Mouse (Mus musculus) embryonic facial prominence, embryonic 15.5 days (tissue): Measurements from ENCODE around the gene Duoxa1. TPM values are rescaled to one million over a fixed set of nuclear protein-coding genes. Genes with fewer than 3 reads are reported as not detected.

Experiments used
- ATAC-seq: fragments of 200-750 bp; cut with Nextera tagmentation; 2 replicates; pipeline ENCODE4 v1.8.0; 2017; ENCODE audit warnings: low read depth, moderate TSS enrichment; ENCODE audit not compliant: insufficient number of reproducible peaks, low FRiP score, low TSS enrichment
- H3K27ac ChIP-seq: fragments of 300-500 bp; sonication (generic); replicated peaks from 2 replicates; pipeline ENCODE4 v1.5.1; 2015; ENCODE audit warnings: mild to moderate bottlenecking, inconsistent platforms
- H3K27me3 ChIP-seq: fragments of 300-500 bp; sonication (generic); 2 replicates; pipeline ENCODE4 v1.6.1; 2015; ENCODE audit warnings: inconsistent platforms
- H3K36me3 ChIP-seq: fragments of 300-500 bp; sonication (generic); 2 replicates; pipeline ENCODE4 v1.6.1; 2015; ENCODE audit warnings: mild to moderate bottlenecking, inconsistent platforms
- H3K4me1 ChIP-seq: fragments of 300-500 bp; sonication (generic); 2 replicates; pipeline ENCODE4 v1.6.1; 2015; ENCODE audit warnings: inconsistent platforms
- H3K4me2 ChIP-seq: fragments of 300-500 bp; sonication (generic); replicated peaks from 2 replicates; pipeline ENCODE4 v1.6.1; 2015; ENCODE audit warnings: mild to moderate bottlenecking, inconsistent platforms
- H3K4me3 ChIP-seq: fragments of 300-500 bp; sonication (generic); replicated peaks from 2 replicates; pipeline ENCODE4 v1.5.1; 2015; ENCODE audit warnings: mild to moderate bottlenecking, inconsistent platforms
- H3K9ac ChIP-seq: fragments of 300-500 bp; sonication (generic); 2 replicates; pipeline ENCODE4 v1.6.1; 2015; ENCODE audit warnings: inconsistent platforms
- H3K9me3 ChIP-seq: fragments of 300-500 bp; sonication (generic); replicated peaks from 2 replicates; pipeline ENCODE4 v1.6.1; 2016; ENCODE audit warnings: inconsistent platforms
- WGBS: fragments of 180-500 bp; shearing (Covaris S2); methylation state at CpG from one replicate; pipeline ENCODE4 v1.1.7; 2015; 5-methylcytosine and 5-hydroxymethylcytosine counted together
- polyA plus RNA-seq: library from polyadenylated mRNA; unstranded; fragments of >200 nt; fragmentation: Nextera tagmentation; extraction: Ambion mirVana; gene quantifications from 2 replicates; pipeline ENCODE4 v1.2.1, GENCODE M21; 2015

Duoxa1 gene
- polyA plus RNA-seq, 1 experiment from 2014 or later, result 7.6 TPM

DNA sequence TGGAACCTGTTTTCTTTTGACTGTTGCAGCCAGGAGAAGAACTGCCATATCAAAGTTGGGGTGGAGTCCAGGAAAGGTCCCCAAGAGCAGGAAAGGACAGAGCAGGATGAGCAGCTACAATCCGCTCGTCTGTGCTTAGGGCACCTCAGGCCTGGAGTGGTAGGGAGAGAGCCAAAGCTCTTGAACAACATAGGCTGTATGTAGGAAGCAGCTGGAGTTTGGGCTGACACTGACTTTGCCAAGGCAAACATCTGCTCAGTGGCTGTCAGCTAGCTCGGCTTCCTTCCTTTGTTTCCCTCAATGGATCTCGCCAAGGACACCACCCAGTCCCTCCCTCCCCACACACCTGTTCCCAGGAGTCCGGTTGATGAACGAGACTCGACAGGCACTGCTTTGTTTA, 27.4 kb downstream of the Duoxa1 start:
- Histone ChIP-seq H3K27ac (no peak overlapping the region), H3K4me2 (no peak overlapping the region), H3K36me3 (no peaks in the 10 kb centered on the region), H3K9me3 (no peaks in the 10 kb centered on the region), H3K4me3 (no peak overlapping the region), H3K4me1 (no peaks in the 10 kb centered on the region), H3K27me3 (peaks cover 5% of the 10 kb centered on the region; the same call in 1 of the 2 replicates), H3K9ac (no peak overlapping the region)
- no peak; the same call in 1 of the 2 replicates for ATAC-seq
- 57% methylated on average over 7 of the region's 7 CpGs for WGBS

DNA sequence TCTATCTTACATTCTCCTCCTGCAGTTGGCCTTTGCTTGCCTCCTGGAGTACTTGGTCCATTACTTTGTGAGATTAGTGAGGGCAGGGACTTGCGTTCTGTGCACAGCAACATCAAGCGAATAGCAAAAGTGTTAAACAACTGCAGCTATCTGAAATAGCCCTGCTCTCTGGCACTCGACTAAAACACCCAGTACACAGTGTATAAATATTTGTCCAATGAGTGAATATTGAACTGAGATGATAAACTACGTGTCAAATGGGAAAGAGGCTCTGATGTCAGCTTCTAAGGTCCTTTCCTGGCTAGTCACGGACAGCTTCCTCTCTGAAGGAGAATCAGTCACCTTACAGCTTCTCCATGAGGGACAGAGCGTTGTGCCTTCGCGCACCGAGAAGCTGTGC, 29.4 kb downstream of the Duoxa1 start:
- H3K9me3 ChIP-seq, result no peaks in the 10 kb centered on the region
- WGBS, result 80% methylated on average over 9 of the region's 9 CpGs
- ATAC-seq, result no peak
- no peak overlapping the region for H3K9ac ChIP-seq
- no peak overlapping the region for H3K4me2 ChIP-seq
- no peaks in the 10 kb centered on the region for H3K4me1 ChIP-seq
- H3K4me3 ChIP-seq, result no peak overlapping the region
- H3K27ac ChIP-seq, result no peak overlapping the region
- no peaks in the 10 kb centered on the region for H3K36me3 ChIP-seq
- no peaks in the 10 kb centered on the region for H3K27me3 ChIP-seq

DNA sequence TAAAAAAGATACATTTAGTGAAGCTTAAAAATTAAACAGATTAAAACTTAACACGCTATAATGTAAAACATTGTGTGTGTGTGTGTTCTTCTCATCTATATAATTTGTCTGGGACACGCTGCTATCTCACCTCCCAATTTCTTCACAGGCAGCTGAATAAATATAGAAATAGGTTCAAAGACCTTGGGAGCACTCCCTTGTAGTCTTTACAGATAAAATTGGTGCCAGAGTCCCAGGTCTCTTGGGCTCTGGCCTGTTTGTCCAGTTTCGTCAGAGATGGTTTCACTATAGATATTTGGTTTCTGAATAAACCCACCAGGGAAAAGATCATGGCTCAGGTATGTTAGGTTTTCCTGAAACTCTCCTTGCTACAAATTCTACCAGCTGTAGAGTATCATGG, 34.8 kb downstream of the Duoxa1 start:
- Histone ChIP-seq H3K4me3 (no peak overlapping the region), H3K9me3 (no peaks in the 10 kb centered on the region), H3K27me3 (no peaks in the 10 kb centered on the region), H3K4me1 (no peaks in the 10 kb centered on the region), H3K36me3 (no peaks in the 10 kb centered on the region), H3K27ac (no peak overlapping the region), H3K9ac (no peak overlapping the region), H3K4me2 (no peak overlapping the region)
- WGBS, result 82% methylated on average over 3 of the region's 3 CpGs
- no peak for ATAC-seq

DNA sequence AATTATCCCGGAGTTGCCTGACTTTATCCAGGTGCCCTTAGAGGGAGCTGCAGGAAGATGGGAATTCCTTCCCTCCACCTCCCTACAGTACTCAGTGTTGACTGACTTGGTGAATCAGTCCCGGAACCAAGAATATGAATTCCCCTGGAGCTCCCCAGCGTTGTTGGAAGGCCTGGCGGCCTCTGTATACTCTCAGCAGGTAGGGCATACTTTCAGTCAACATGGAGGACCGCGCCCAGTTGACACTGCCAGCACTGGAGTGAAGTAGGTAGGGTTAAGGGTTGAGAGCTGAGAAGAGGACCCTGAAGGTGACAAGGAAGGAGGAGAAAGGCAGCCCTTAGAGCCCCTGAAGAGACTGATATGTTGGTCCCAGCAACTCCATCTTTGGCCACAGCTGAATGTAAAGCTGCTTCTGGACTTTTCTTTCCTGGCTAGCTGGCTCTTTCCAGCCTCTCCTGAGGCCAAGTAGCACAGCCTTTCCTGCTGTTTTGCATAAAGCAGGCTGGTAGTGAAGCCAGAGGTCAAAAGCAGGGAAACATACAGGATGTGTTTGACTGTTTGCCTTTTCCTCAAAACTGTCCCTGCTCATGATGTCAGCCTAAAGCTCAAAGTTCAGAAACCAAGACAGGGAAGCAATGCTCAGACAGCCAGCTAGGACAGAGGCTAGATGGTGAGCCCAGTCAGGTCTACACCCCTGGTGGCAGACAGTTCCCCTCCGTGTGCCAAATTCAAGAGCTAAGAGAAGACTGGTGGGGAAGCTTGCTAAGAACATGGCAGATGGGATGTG, 46.9 kb downstream of the Duoxa1 start:
- ATAC-seq, result no peak
- H3K4me3 ChIP-seq, result no peak overlapping the region
- WGBS, result 84% methylated on average over 7 of the region's 7 CpGs

DNA sequence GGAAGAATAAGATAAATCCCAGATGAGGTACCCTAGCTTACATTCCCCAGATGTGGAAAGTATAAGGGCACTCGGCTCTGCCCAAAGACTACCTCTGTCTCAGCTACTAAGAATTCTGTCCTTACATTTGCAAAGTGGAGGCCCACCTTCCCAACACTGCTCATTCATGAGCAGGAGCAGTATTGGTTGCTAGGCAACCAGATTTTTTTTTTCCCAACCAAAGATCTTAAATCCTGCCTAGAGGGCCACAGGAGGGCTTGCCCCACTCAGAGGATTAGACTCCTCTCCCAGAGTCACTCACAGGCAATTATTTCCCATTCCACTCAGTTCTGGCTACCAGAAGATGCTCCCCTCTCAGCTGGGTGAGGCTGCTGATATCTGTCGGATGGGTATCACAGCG, 48.8 kb downstream of the Duoxa1 start:
- H3K4me2 ChIP-seq, result no peak overlapping the region
- 49% methylated on average over 3 of the region's 3 CpGs for WGBS
- H3K9ac ChIP-seq, result no peak overlapping the region
- H3K27me3 ChIP-seq, result no peaks in the 10 kb centered on the region
- no peak for ATAC-seq
- no peak overlapping the region for H3K27ac ChIP-seq
- H3K36me3 ChIP-seq, result no peaks in the 10 kb centered on the region
- no peaks in the 10 kb centered on the region for H3K4me1 ChIP-seq
- no peaks in the 10 kb centered on the region for H3K9me3 ChIP-seq
- H3K4me3 ChIP-seq, result no peak overlapping the region

More for the DNA sequence above, 46.9 kb downstream of the Duoxa1 start:
- Histone ChIP-seq H3K27me3 (no peaks in the 10 kb centered on the region), H3K4me1 (no peaks in the 10 kb centered on the region), H3K9ac (no peak overlapping the region), H3K36me3 (no peaks in the 10 kb centered on the region), H3K9me3 (no peaks in the 10 kb centered on the region), H3K27ac (no peak overlapping the region), H3K4me2 (no peak overlapping the region)

DNA sequence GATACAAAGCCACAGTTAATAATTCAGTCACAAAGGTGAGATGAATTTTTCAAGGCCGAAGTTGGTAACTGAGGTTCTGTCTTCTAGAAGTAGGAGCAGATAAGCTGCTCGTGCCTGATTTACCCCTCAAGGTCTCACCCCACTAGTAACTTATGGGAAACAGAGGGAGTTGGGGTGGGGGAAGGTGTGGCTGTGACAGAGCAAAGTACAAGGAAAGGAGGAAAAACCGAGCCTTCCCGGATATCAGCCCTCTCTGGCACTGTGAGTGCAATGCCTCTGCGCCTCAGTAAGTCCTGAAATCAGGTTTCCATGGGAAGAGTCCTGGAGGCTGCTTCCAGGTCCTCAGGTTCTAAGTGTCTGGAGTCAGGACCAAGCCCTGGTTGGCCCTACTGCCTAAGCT, 52.8 kb downstream of the Duoxa1 start:
- WGBS, result 86% methylated on average over 5 of the region's 5 CpGs
- H3K9me3 ChIP-seq, result no peaks in the 10 kb centered on the region
- no peak overlapping the region for H3K4me3 ChIP-seq
- no peak overlapping the region for H3K4me2 ChIP-seq
- no peaks in the 10 kb centered on the region for H3K36me3 ChIP-seq
- H3K9ac ChIP-seq, result no peak overlapping the region
- no peak for ATAC-seq
- H3K27ac ChIP-seq, result no peak overlapping the region
- H3K27me3 ChIP-seq, result no peaks in the 10 kb centered on the region
- no peaks in the 10 kb centered on the region for H3K4me1 ChIP-seq

DNA sequence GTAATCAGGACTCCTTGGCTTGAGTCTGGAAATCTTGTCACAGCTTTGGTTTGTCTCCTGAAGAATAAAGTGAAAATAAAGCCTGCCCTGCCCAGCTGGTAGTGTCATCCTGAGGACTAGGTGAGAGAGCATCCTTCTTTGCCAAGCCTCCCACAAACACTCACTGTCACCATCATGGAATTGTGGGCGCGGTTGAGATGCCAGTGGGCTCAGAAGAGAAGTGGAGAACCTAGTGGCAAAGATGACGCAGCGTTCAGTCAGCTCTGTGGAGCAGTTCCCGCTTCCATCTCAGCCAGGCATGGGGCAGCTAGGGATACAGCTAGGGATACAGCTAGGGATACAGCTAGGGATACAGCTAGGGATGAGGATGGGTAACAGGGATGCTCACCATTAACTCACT, 57.5 kb downstream of the Duoxa1 start:
- no peak overlapping the region for H3K4me2 ChIP-seq
- ATAC-seq, result no peak
- WGBS, result 88% methylated on average over 5 of the region's 5 CpGs
- no peaks in the 10 kb centered on the region for H3K4me1 ChIP-seq
- no peaks in the 10 kb centered on the region for H3K27me3 ChIP-seq
- H3K4me3 ChIP-seq, result no peak overlapping the region
- H3K9ac ChIP-seq, result no peak overlapping the region
- H3K36me3 ChIP-seq, result no peaks in the 10 kb centered on the region
- no peak overlapping the region for H3K27ac ChIP-seq
- no peaks in the 10 kb centered on the region for H3K9me3 ChIP-seq

Other genes starting within 250 kb of the Duoxa1 start
- gene Spg11, start 195.3 kb downstream of the Duoxa1 start, polyA plus RNA-seq, result 7.6 TPM in 2 replicates
- 329 and 337 TPM in 2 replicates for gene B2m, start 166.0 kb downstream of the Duoxa1 start, polyA plus RNA-seq
- 0.21 TPM in 1 of 2 replicates, not detected in the other for gene Trim69, start 153.0 kb downstream of the Duoxa1 start, polyA plus RNA-seq
- 0.08 TPM in 1 of 2 replicates, not detected in the other for gene Patl2, start 127.5 kb downstream of the Duoxa1 start, polyA plus RNA-seq
- gene Terb2, start 127.5 kb downstream of the Duoxa1 start, polyA plus RNA-seq, result not detected in 2 replicates
- gene Sord, start 79.0 kb downstream of the Duoxa1 start, polyA plus RNA-seq, result 24.1 and 28.7 TPM in 2 replicates
- 0.05 and 0.11 TPM in 2 replicates for gene Duox2, start 15.3 kb downstream of the Duoxa1 start, polyA plus RNA-seq
- gene Duoxa2, start 14.8 kb downstream of the Duoxa1 start, polyA plus RNA-seq, result 0.25 TPM in 1 of 2 replicates, not detected in the other
- gene Duox1, start 1.9 kb upstream of the Duoxa1 start, polyA plus RNA-seq, result 1.5 TPM in 2 replicates
- gene Shf, start 55.4 kb upstream of the Duoxa1 start, polyA plus RNA-seq, result 4.5 and 5.0 TPM in 2 replicates
- 0.31 and 1.5 TPM in 2 replicates for gene Slc28a2, start 112.7 kb upstream of the Duoxa1 start, polyA plus RNA-seq
- not detected in 2 replicates for gene Gm14085, start 171.2 kb upstream of the Duoxa1 start, polyA plus RNA-seq